Mouse (Mus musculus) lung, embryonic 16.5 days (tissue): ENCODE data around the gene Sall4. TPM values are rescaled to one million over a fixed set of nuclear protein-coding genes. Genes with fewer than 3 reads are reported as not detected.

ENCODE experiments used
- ATAC-seq: fragments of 200-750 bp; cut with Nextera tagmentation; 2 replicates; pipeline ENCODE4 v1.8.0; 2017; ENCODE audit warnings: low read depth, mild to moderate bottlenecking, moderate library complexity
- H3K27ac ChIP-seq: fragments of 300-500 bp; sonication (generic); 2 replicates; pipeline ENCODE4 v1.5.1; 2014; ENCODE audit warnings: mild to moderate bottlenecking, control low read depth, low read length
- H3K27me3 ChIP-seq: fragments of 300-500 bp; sonication (generic); 2 replicates; pipeline ENCODE4 v1.6.1; 2014; ENCODE audit warnings: low read depth, low read length, mixed read lengths; ENCODE audit not compliant: control insufficient read depth, insufficient read depth
- H3K36me3 ChIP-seq: fragments of 300-500 bp; sonication (generic); 2 replicates; pipeline ENCODE4 v1.6.1; 2014; ENCODE audit warnings: low read length; ENCODE audit not compliant: control insufficient read depth, insufficient read depth
- H3K4me1 ChIP-seq: fragments of 300-500 bp; sonication (generic); replicated peaks from 2 replicates; pipeline ENCODE4 v1.6.1; 2014; ENCODE audit warnings: low read length, mixed read lengths; ENCODE audit not compliant: control insufficient read depth, insufficient read depth
- H3K4me2 ChIP-seq: fragments of 300-500 bp; sonication (generic); 2 replicates; pipeline ENCODE4 v1.6.1; 2014; ENCODE audit warnings: low read depth, low read length, control low read depth
- H3K4me3 ChIP-seq: fragments of 300-500 bp; sonication (generic); 2 replicates; pipeline ENCODE4 v1.5.1; 2014; ENCODE audit warnings: mild to moderate bottlenecking, low read length, control low read depth
- H3K9ac ChIP-seq: fragments of 300-500 bp; sonication (generic); 2 replicates; pipeline ENCODE4 v1.6.1; 2014; ENCODE audit warnings: low read length, control low read depth
- H3K9me3 ChIP-seq: fragments of 300-500 bp; sonication (generic); 2 replicates; pipeline ENCODE4 v1.6.1; 2016; ENCODE audit warnings: low read length; ENCODE audit not compliant: control insufficient read depth
- WGBS: fragments of 180-500 bp; shearing (Covaris S2); extraction: QIAGEN DNeasy Blood & Tissue Kit; methylation state at CpG from one replicate; pipeline ENCODE4 v1.1.7; 2014; 5-methylcytosine and 5-hydroxymethylcytosine counted together
- polyA plus RNA-seq: library from polyadenylated mRNA; unstranded; fragments of >200 nt; fragmentation: Nextera tagmentation; extraction: Ambion mirVana; gene quantifications from 2 replicates; pipeline ENCODE4 v1.2.1, GENCODE M21; 2015

The Sall4 gene
- polyA plus RNA-seq, 1 experiment from 2014 or later = not detected

DNA sequence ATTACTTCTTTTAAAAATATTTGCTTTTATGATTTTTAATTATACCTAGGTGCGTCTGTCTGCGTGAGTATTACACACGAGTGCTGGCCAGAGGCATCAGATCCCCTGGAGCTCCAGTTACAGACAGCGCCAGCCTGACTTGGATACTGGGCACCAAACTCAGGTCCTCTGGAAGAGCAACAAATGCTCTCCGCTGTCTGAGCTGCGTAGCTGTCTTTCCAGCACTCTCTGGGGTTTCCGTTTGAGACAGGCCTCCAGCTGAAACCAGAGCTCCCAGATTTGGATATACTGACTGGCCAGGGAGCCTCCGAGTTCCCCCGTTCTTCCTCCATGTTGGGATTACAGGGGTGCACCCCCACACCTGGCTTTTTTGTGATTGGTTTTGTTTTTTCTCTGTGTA lies 12.9 kb upstream of the Sall4 start:
- H3K27me3 ChIP-seq = no peaks in the 10 kb centered on the region
- H3K27ac ChIP-seq = no peak overlapping the region
- no peaks in the 10 kb centered on the region for H3K4me1 ChIP-seq
- no peaks in the 10 kb centered on the region for H3K9me3 ChIP-seq
- H3K36me3 ChIP-seq = no peaks in the 10 kb centered on the region
- ATAC-seq = no peak
- no peak overlapping the region for H3K4me3 ChIP-seq
- 52% methylated on average over 9 of the region's 9 CpGs for WGBS
- H3K9ac ChIP-seq = no peak overlapping the region
- no peak overlapping the region for H3K4me2 ChIP-seq

DNA sequence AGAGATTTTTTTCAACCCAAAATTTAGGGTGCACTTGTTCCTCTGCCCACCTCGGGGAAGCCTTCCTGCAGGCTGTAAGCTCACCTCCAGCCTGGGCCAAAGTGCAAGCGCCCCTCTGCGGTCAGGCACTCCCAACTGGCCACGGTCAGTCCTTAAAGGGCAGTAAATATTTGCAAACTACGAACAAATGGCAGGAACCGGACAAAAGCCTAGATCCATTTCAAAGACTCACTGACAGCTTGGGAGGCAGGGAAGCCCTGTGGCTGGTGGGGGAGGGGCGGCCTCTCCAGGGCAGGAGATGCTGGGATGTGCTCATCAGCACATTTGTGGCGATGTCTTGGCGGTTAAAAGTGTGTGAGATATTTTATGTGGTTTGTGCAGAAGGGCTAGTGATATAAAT lies 12.3 kb upstream of the Sall4 start:
- Histone ChIP-seq H3K9me3 (no peaks in the 10 kb centered on the region), H3K36me3 (no peaks in the 10 kb centered on the region), H3K9ac (no peak overlapping the region), H3K4me1 (no peaks in the 10 kb centered on the region), H3K27me3 (no peaks in the 10 kb centered on the region), H3K27ac (no peak overlapping the region), H3K4me3 (no peak overlapping the region), H3K4me2 (no peak overlapping the region)
- 19% methylated on average over 9 of the region's 9 CpGs for WGBS
- ATAC-seq = no peak

DNA sequence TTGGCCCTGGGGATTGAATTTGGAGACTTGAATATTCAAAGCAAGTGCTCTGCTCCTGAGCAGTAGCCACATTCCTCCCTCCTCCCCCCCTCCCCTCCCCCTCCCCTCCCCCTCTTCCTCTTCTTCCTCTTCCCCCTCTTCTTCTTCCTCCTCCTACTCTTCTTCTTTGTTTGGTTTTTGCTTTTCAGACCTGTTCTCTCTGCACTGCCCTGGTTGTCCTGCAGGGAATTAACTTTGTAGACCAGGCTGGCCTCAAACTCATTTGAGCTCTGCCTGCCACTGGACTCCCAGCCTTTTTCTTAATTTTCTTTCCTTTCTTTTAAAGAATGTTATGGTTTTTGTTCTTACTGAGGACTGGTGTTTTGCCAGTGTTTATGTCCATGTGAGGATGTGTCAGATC lies 9.7 kb upstream of the Sall4 start:
- no peak overlapping the region for H3K9ac ChIP-seq
- H3K27ac ChIP-seq = no peak overlapping the region
- no peaks in the 10 kb centered on the region for H3K36me3 ChIP-seq
- H3K4me3 ChIP-seq = no peak overlapping the region
- no peak overlapping the region for H3K4me2 ChIP-seq
- no peaks in the 10 kb centered on the region for H3K4me1 ChIP-seq
- no peaks in the 10 kb centered on the region for H3K27me3 ChIP-seq
- no peaks in the 10 kb centered on the region for H3K9me3 ChIP-seq
- ATAC-seq = no peak

DNA sequence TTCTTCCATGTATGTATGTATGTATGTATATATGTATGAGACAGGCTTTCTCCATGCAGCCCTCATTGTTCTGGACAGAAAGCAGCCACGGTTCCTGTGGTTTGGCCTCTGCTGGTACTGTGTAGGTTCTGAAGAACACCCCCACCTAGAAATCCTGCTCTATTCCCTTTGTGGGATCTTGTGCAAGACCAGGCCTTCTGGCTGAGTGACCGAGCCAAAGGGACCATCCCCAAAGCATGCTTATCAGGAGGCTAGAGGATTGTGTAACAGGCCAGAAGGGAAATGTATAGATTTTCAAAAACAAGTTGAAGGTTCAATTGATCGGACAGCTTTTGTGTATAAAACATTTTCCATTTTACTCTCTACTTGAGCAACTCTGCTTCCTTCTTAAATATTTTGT lies 8.5 kb upstream of the Sall4 start:
- Histone ChIP-seq H3K27ac (no peak overlapping the region), H3K36me3 (no peaks in the 10 kb centered on the region), H3K9me3 (no peaks in the 10 kb centered on the region), H3K4me1 (no peaks in the 10 kb centered on the region), H3K4me2 (no peak overlapping the region), H3K27me3 (no peaks in the 10 kb centered on the region; the same call in 1 of the 2 replicates), H3K4me3 (no peak overlapping the region), H3K9ac (no peak overlapping the region)
- ATAC-seq = no peak
- 74% methylated on average over 3 of the region's 3 CpGs for WGBS

DNA sequence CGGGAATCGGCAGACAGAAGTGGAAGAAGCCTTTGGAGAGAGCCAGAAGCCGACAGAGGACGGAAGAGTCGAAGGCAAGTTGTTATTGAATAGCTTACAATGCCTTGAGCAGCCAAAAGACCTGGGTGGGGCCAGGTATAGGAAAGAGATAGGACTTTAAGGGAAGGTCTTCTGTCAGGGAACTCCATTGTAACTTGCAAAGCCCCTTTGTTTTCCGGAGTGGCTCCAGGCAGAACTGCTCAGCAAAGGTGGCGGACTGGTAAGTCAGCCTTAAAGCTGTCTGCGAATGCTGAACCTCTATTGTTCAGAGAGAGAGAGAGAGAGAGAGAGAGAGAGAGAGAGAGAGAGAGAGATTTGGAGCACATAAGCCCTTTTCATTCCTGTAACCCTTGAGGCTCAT lies 1.5 kb upstream of the Sall4 start:
- no peak overlapping the region for H3K9ac ChIP-seq
- peaks cover 56% of the 10 kb centered on the region for H3K27me3 ChIP-seq
- H3K4me3 ChIP-seq = no peak overlapping the region
- no peak for ATAC-seq
- peaks cover 8% of the 10 kb centered on the region; the same call in 1 of the 2 replicates for H3K4me1 ChIP-seq
- H3K36me3 ChIP-seq = no peaks in the 10 kb centered on the region
- WGBS = 54% methylated on average over 8 of the region's 8 CpGs
- H3K4me2 ChIP-seq = no peak overlapping the region
- H3K27ac ChIP-seq = no peak overlapping the region
- H3K9me3 ChIP-seq = no peaks in the 10 kb centered on the region

DNA sequence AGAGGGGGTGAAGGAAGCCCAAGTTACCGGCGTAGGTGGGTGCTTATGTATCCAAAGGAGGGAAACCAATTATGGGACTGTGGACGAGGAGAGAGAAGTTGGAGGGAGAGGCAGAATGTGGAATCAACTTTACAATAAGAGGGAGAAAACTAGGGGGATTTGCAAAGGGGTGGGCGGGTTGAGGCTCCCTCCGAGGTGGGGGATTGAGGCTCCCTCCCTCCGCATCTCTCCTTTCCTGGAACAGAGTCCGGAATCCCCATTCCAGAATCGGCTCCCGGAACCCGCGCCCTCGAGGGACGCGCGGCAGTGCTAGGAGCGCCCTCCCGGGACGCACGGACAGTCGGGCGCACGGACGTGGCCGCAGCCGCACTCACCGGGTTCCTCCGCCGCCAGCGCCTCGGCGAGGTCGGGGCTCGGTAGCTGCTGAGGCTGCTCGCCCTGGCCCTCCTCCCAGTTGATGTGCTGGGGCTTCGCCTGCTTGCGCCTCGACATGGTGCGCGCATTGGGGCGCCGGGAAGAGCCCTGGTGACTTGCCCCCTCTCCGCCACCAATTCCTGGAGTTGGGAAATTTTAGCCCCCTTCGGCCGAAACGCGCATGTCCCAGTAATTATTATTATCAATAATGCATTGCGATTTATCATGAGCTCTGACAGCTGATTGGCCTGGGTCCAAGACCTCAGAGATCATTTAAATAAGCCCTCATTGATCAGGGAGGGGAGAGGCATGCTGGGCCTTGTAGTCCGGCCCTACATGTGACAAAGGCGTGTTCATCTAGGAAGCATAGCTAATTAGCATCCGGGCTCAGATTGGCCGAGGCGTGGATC lies 993 bp downstream of the Sall4 start:
- H3K4me1 ChIP-seq = peaks cover 8% of the 10 kb centered on the region; the same call in 1 of the 2 replicates
- no peaks in the 10 kb centered on the region for H3K36me3 ChIP-seq
- 1% methylated on average over 36 of the region's 52 CpGs for WGBS
- no peak overlapping the region for H3K27ac ChIP-seq
- H3K9ac ChIP-seq = no peak overlapping the region
- H3K4me2 ChIP-seq = peak overlapping the region; percentile 62
- H3K27me3 ChIP-seq = peaks cover 71% of the 10 kb centered on the region
- H3K4me3 ChIP-seq = peak overlapping the region; percentile 42
- no peaks in the 10 kb centered on the region for H3K9me3 ChIP-seq
- ATAC-seq = peak; percentile 51; the same call in 1 of the 2 replicates

DNA sequence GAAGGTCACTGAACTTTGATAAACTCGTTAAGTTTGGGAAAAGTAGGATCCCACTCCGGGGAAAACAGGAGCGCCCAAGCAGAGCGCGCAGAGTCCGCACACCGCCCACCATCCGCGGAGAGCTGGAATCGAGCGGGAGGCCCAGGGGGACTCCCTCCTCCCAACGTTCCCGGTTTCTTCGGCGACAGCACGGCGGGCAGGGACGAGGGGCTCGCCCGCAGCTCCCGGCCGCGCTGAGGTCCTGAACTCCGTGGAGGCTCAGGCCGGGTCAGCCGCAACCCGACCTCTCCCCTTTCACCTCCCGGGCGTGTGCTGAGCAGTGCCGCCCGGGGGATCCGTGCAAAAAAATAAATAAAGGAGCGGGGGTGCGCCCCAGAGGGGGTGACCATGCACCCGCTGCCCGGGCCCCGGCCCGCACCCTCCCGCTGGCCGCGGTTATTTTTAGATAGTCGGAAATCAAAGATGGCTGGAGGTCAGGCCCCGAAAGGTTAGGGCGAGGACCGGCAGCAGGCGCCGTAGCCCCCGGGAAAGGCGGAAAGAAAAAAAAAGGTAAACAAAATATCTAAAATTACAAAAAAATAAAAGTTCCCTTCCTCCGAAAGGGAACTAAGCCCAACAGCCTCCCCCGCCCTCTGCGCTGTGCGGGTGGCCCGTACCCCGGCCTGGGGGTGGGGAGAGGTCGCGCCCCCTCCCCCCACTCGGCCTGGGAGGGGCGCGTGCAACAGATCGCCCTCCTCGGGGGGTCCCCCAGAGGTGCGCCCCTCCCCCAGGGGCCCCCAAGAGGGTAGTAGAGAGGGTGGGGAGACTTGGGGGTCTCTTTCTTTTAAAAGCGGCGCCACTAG lies 1.8 kb downstream of the Sall4 start:
- peak; percentile 32 for ATAC-seq
- H3K27me3 ChIP-seq = peaks cover 76% of the 10 kb centered on the region
- peak overlapping the region; percentile 42 for H3K4me3 ChIP-seq
- WGBS = under 1% methylated on average over 63 of the region's 65 CpGs
- peaks cover 8% of the 10 kb centered on the region; the same call in 1 of the 2 replicates for H3K4me1 ChIP-seq
- peak overlapping the region; percentile 62 for H3K4me2 ChIP-seq
- H3K36me3 ChIP-seq = no peaks in the 10 kb centered on the region
- H3K9me3 ChIP-seq = no peaks in the 10 kb centered on the region
- H3K9ac ChIP-seq = no peak overlapping the region
- no peak overlapping the region for H3K27ac ChIP-seq

DNA sequence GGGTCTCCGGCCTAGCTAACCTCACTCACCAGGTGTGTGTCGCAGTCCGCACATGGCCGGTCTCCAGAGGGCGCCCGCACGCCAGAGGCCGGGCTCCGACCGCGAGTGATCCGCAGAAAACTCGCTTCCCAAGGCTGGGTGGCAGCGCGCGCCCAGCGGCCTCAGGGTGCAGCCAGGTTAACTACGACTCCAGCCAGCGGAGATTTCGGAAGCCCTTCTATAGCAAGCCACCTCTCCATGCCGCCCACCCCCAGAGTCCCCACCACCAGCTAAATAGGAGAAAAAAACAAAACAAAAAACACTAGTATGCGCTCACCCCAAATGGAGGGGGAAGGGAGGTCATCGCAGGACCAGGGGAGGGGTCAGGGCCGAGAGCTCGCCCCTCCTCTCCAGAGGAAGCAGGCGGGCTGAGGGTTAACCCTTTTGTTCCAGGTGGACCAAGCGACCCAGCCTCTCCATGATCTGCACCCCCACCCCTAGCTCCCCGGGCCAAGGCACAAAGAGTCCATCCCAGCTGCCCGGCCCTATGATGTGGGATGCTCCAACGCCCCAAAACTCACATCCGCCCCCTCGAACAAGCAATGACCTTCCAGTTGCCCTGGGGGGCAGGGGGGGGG lies 2.6 kb downstream of the Sall4 start:
- under 1% methylated on average over 32 of the region's 32 CpGs for WGBS
- Histone ChIP-seq H3K9ac (no peak overlapping the region), H3K27ac (no peak overlapping the region), H3K4me3 (peak overlapping the region; percentile 42), H3K27me3 (peaks cover 73% of the 10 kb centered on the region), H3K4me2 (peak overlapping the region; percentile 62), H3K9me3 (no peaks in the 10 kb centered on the region), H3K36me3 (no peaks in the 10 kb centered on the region), H3K4me1 (peaks cover 8% of the 10 kb centered on the region; the same call in 1 of the 2 replicates)
- ATAC-seq = peak; percentile 55

DNA sequence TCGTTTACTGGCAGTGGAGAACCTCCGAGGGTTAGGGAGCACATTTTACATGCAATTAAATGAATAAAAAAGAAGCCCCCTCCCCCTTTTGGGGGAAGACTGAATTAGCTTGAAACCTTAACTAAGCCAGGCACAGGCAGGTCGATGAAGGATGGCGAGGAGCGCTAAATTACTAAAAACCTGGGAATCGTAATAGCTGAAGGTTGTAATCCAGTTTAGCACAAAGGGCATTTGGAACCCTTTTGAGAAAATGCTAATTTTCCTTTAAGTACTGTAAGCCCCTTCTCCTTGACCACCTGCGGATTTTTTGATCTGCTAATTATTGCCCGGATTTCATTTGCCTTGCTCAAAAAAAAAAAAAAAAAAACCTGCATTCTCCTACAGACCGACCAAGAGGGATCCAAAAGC lies 3.3 kb downstream of the Sall4 start:
- H3K9ac ChIP-seq = no peak overlapping the region
- no peak for ATAC-seq
- no peak overlapping the region for H3K27ac ChIP-seq
- no peaks in the 10 kb centered on the region for H3K36me3 ChIP-seq
- H3K4me3 ChIP-seq = no peak overlapping the region
- H3K4me1 ChIP-seq = peaks cover 8% of the 10 kb centered on the region; the same call in 1 of the 2 replicates
- H3K27me3 ChIP-seq = peaks cover 67% of the 10 kb centered on the region
- no peaks in the 10 kb centered on the region for H3K9me3 ChIP-seq
- no peak overlapping the region for H3K4me2 ChIP-seq
- 26% methylated on average over 9 of the region's 9 CpGs for WGBS
